Comparison of ENCODE assay signal across 8 mouse cellular contexts in the genomic region with DNA sequence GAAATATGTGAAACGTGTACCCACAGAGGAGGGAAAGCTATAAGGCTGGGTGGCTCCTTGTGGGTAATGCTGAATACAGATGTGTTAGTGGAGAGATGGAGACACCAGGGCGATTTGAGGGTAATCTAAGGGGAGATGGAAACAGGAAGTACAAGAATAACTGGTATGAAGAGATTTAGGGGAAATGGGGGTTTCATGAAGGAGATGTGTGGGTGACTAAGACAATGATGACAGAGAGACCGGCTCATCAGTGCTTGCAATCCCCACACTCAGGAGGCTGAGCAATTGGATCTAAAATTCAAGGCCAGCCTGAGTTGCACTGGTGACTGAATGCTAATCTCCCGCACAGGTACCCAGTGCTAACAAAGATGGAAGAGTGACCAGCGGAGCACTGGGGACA. TPM values are rescaled to one million over a fixed set of nuclear protein-coding genes. Genes with fewer than 3 reads are reported as not detected.
DNase-seq lines count a peak whose midpoint lies in the region; ATAC-seq and TF ChIP-seq lines count a peak whose summit lies in the region.

No protein-coding gene starts in this region.

- H3K36me3 ChIP-seq in forebrain, embryonic 11.5 days (ENCODE audit: control insufficient read depth, insufficient read depth, low read length): no peaks in the 10 kb centered on the region
- peaks cover 13% of the 10 kb centered on the region for H3K36me3 ChIP-seq in limb, embryonic 13.5 days
- peaks cover 6% of the 10 kb centered on the region; the same call in 1 of the 2 replicates for H3K36me3 ChIP-seq in neural tube, embryonic 14.5 days (ENCODE audit: control insufficient read depth, insufficient read depth, low read length)

- intact Hi-C loops in left cerebral cortex, adult 2 months (cut with DNase I): no loop called here

- H3K9ac ChIP-seq in forebrain, embryonic 11.5 days (ENCODE audit: low read length): peak overlapping the region; percentile 6; the same call in 1 of the 2 replicates
- H3K9ac ChIP-seq in limb, embryonic 13.5 days: peak overlapping the region; percentile 63
- no peak overlapping the region for H3K9ac ChIP-seq in neural tube, embryonic 14.5 days (replicated peaks; ENCODE audit: low read depth, low read length)

- 57% methylated on average over 5 of the region's 5 CpGs for WGBS in forebrain, embryonic 11.5 days
- 50% methylated on average over 5 of the region's 5 CpGs for WGBS in limb, embryonic 13.5 days
- 60% methylated on average over 5 of the region's 5 CpGs for WGBS in neural tube, embryonic 14.5 days

- H3K4me1 ChIP-seq in forebrain, embryonic 11.5 days (replicated peaks; ENCODE audit: control insufficient read depth, insufficient read depth, low read length): peaks cover 6% of the 10 kb centered on the region; the same call in 1 of the 2 replicates
- peaks cover 17% of the 10 kb centered on the region for H3K4me1 ChIP-seq in limb, embryonic 13.5 days
- H3K4me1 ChIP-seq in neural tube, embryonic 14.5 days (ENCODE audit: control insufficient read depth, insufficient read depth, low read length): peaks cover 7% of the 10 kb centered on the region; the same call in 1 of the 2 replicates

- peak overlapping the region; percentile 83 for H3K4me3 ChIP-seq in left cerebral cortex, adult 2 months
- peak overlapping the region; percentile 72; the same call in 1 of the 2 replicates for H3K4me3 ChIP-seq in forebrain, embryonic 11.5 days (ENCODE audit: low read depth, low read length)
- peak overlapping the region; percentile 83 for H3K4me3 ChIP-seq in limb, embryonic 13.5 days
- H3K4me3 ChIP-seq in neural tube, embryonic 14.5 days (ENCODE audit: low read depth, low read length): peak overlapping the region; percentile 48

- no peak for DNase-seq in left cerebral cortex, adult 2 months (ENCODE audit: extremely low spot score in 1 of 2, low spot score in 2 of 2)
- DNase-seq in left cerebral cortex, adult 8-10 months (ENCODE audit: low spot score in 2 of 2): no peak
- no peak for DNase-seq in forebrain, embryonic 11.5 days (ENCODE audit: low spot score)
- DNase-seq in layer of hippocampus, postnatal 25 days (ENCODE audit: extremely low spot score in 1 of 2, low spot score in 1 of 2): no peak
- DNase-seq in thymus, postnatal 4 days: no peak
- no peak for DNase-seq in yolk sac, embryonic 10.5 days (ENCODE audit: low spot score)

- TF ChIP-seq CTCF in left cerebral cortex, adult 2 months (IDR thresholded peaks at IDR 0.05): no peak

- no peak for ATAC-seq in forebrain, embryonic 11.5 days (replicated peaks; ENCODE audit: low FRiP score)
- no peak for ATAC-seq in limb, embryonic 13.5 days (ENCODE audit: low FRiP score, low read depth)
- ATAC-seq in neural tube, embryonic 14.5 days (ENCODE audit: low read depth): no peak

- H3K27me3 ChIP-seq in forebrain, embryonic 11.5 days (ENCODE audit: control insufficient read depth, insufficient read depth, low read length): no peaks in the 10 kb centered on the region
- H3K27me3 ChIP-seq in limb, embryonic 13.5 days: no peaks in the 10 kb centered on the region
- H3K27me3 ChIP-seq in neural tube, embryonic 14.5 days (ENCODE audit: control insufficient read depth, insufficient read depth, low read length): no peaks in the 10 kb centered on the region

- peak overlapping the region; percentile 85 for H3K27ac ChIP-seq in left cerebral cortex, adult 2 months
- no peak overlapping the region for H3K27ac ChIP-seq in forebrain, embryonic 11.5 days (ENCODE audit: low read depth, low read length)
- no peak overlapping the region for H3K27ac ChIP-seq in limb, embryonic 13.5 days
- H3K27ac ChIP-seq in neural tube, embryonic 14.5 days (ENCODE audit: low read depth, low read length): no peak overlapping the region

- H3K4me2 ChIP-seq in forebrain, embryonic 11.5 days (ENCODE audit: low read depth, low read length, severe bottlenecking): peak overlapping the region; percentile 71; the same call in 1 of the 2 replicates
- H3K4me2 ChIP-seq in limb, embryonic 13.5 days (replicated peaks): peak overlapping the region; percentile 81
- H3K4me2 ChIP-seq in neural tube, embryonic 14.5 days (ENCODE audit: low read depth, low read length): peak overlapping the region; percentile 68; the same call in 1 of the 2 replicates

- H3K9me3 ChIP-seq in forebrain, embryonic 11.5 days (ENCODE audit: control insufficient read depth, low read length): no peaks in the 10 kb centered on the region
- H3K9me3 ChIP-seq in limb, embryonic 13.5 days: no peaks in the 10 kb centered on the region
- H3K9me3 ChIP-seq in neural tube, embryonic 14.5 days (ENCODE audit: control insufficient read depth, low read length): no peaks in the 10 kb centered on the region

RNA-seq across cellular contexts. Expression of gene Pld3, which starts 0.9 kb away (rescaled TPM):
- 100 to 1,000 TPM; 746 to 788 TPM for total RNA-seq in left cerebral cortex, adult 2 months (2021)
- total RNA-seq in left cerebral cortex, adult 8-10 months (2022): 100 to 1,000 TPM; 675 to 760 (median 715) TPM
- 52.1 and 56.4 TPM in 2 replicates for polyA plus RNA-seq in forebrain, embryonic 11.5 days (2014; fragmentation: Nextera tagmentation; extraction: Ambion mirVana)
- 94.8 and 95.0 TPM in 2 replicates for polyA plus RNA-seq in limb, embryonic 13.5 days (2015; fragmentation: Nextera tagmentation; extraction: Ambion mirVana)
- polyA plus RNA-seq in neural tube, embryonic 14.5 days (2014; fragmentation: Nextera tagmentation; extraction: Ambion mirVana): 148 and 168 TPM in 2 replicates
- 100 to 1,000 TPM; 625 to 635 TPM for total RNA-seq in layer of hippocampus, postnatal 25 days (2021)

RNA-seq across cellular contexts. Expression of gene 2310022A10Rik, which starts 1.0 kb away (rescaled TPM):
- 10 to 100 TPM; 25.9 to 27.1 TPM for total RNA-seq in left cerebral cortex, adult 2 months (2021)
- 10 to 100 TPM; 26.1 to 34.5 (median 31.0) TPM for total RNA-seq in left cerebral cortex, adult 8-10 months (2022)
- polyA plus RNA-seq in forebrain, embryonic 11.5 days (2014; fragmentation: Nextera tagmentation; extraction: Ambion mirVana): 34.0 and 34.1 TPM in 2 replicates
- polyA plus RNA-seq in limb, embryonic 13.5 days (2015; fragmentation: Nextera tagmentation; extraction: Ambion mirVana): 34.6 and 37.0 TPM in 2 replicates
- polyA plus RNA-seq in neural tube, embryonic 14.5 days (2014; fragmentation: Nextera tagmentation; extraction: Ambion mirVana): 27.2 TPM in 2 replicates
- total RNA-seq in layer of hippocampus, postnatal 25 days (2021): 10 to 100 TPM; 23.5 to 24.2 TPM

RNA-seq across cellular contexts. Expression of gene Hipk4, which starts 29.0 kb away (rescaled TPM):
- under 1 TPM in 1 of 2 experiments, not detected in 1; 0.16 TPM for total RNA-seq in left cerebral cortex, adult 2 months (2021)
- under 1 TPM in 3 of 4 experiments, not detected in 1; 0.12 to 0.20 (median 0.14) TPM for total RNA-seq in left cerebral cortex, adult 8-10 months (2022)
- polyA plus RNA-seq in forebrain, embryonic 11.5 days (2014; fragmentation: Nextera tagmentation; extraction: Ambion mirVana): 0.52 and 0.93 TPM in 2 replicates
- polyA plus RNA-seq in limb, embryonic 13.5 days (2015; fragmentation: Nextera tagmentation; extraction: Ambion mirVana): 0.87 and 1.4 TPM in 2 replicates
- 1.2 and 2.1 TPM in 2 replicates for polyA plus RNA-seq in neural tube, embryonic 14.5 days (2014; fragmentation: Nextera tagmentation; extraction: Ambion mirVana)
- under 1 TPM; 0.12 to 0.17 TPM for total RNA-seq in layer of hippocampus, postnatal 25 days (2021)

RNA-seq across cellular contexts. Expression of gene Akt2, which starts 39.3 kb away (rescaled TPM):
- total RNA-seq in left cerebral cortex, adult 2 months (2021): 100 to 1,000 TPM; 115 to 116 TPM
- 100 to 1,000 TPM in 3 of 4 experiments, 10 to 100 TPM in 1; 98.3 to 115 (median 109) TPM for total RNA-seq in left cerebral cortex, adult 8-10 months (2022)
- polyA plus RNA-seq in forebrain, embryonic 11.5 days (2014; fragmentation: Nextera tagmentation; extraction: Ambion mirVana): 72.3 and 75.2 TPM in 2 replicates
- 114 and 117 TPM in 2 replicates for polyA plus RNA-seq in limb, embryonic 13.5 days (2015; fragmentation: Nextera tagmentation; extraction: Ambion mirVana)
- 44.1 and 51.4 TPM in 2 replicates for polyA plus RNA-seq in neural tube, embryonic 14.5 days (2014; fragmentation: Nextera tagmentation; extraction: Ambion mirVana)
- total RNA-seq in layer of hippocampus, postnatal 25 days (2021): 100 to 1,000 TPM in 1 of 2 experiments, 10 to 100 TPM in 1; 93.8 to 122 TPM

RNA-seq across cellular contexts. Expression of gene Prx, which starts 52.9 kb away (rescaled TPM):
- under 1 TPM; 0.47 to 0.50 TPM for total RNA-seq in left cerebral cortex, adult 2 months (2021)
- total RNA-seq in left cerebral cortex, adult 8-10 months (2022): under 1 TPM; 0.48 to 0.53 (median 0.52) TPM
- polyA plus RNA-seq in forebrain, embryonic 11.5 days (2014; fragmentation: Nextera tagmentation; extraction: Ambion mirVana): 1.2 and 1.3 TPM in 2 replicates
- polyA plus RNA-seq in limb, embryonic 13.5 days (2015; fragmentation: Nextera tagmentation; extraction: Ambion mirVana): 5.2 TPM in 2 replicates
- 0.43 and 1.1 TPM in 2 replicates for polyA plus RNA-seq in neural tube, embryonic 14.5 days (2014; fragmentation: Nextera tagmentation; extraction: Ambion mirVana)
- under 1 TPM; 0.32 to 0.38 TPM for total RNA-seq in layer of hippocampus, postnatal 25 days (2021)
